ENCODE assay signal across 21 mouse cellular contexts in genomic region chr9:89869594-89869993, GRCm38 (mm10). TPM values are rescaled to one million over a fixed set of nuclear protein-coding genes. Genes with fewer than 3 reads are reported as not detected.
"Had no signal": no experiment of that assay in that cellular context is flagged by ENCODE, and none has a peak within 500 bp of the region (broad histone marks: within the 10 kb centered on the region; RNA-seq: fewer than 3 reads in every experiment).

No protein-coding gene starts in this region.

- DNase-seq: kidney, adult 18-20 months; kidney, adult 9 months; kidney, postnatal 14 days; kidney, postnatal 4 days; liver; lung, adult 18-20 months; lung, postnatal 10 days; lung, postnatal 4 days; retina, postnatal 1 day; thymus, postnatal 4 days had no signal

- H3K4me3 ChIP-seq: limb, embryonic 10.5 days; limb, embryonic 13.5 days; liver, embryonic 12.5 days; liver, embryonic 15.5 days; lung, embryonic 15.5 days; midbrain, embryonic 12.5 days; midbrain, embryonic 15.5 days; neural tube, embryonic 13.5 days; stomach, embryonic 15.5 days had no signal

- ATAC-seq: liver, embryonic 12.5 days; midbrain, embryonic 15.5 days had no signal

- H3K4me2 ChIP-seq: limb, embryonic 13.5 days; liver, embryonic 12.5 days; liver, embryonic 15.5 days; lung, embryonic 15.5 days; midbrain, embryonic 12.5 days; midbrain, embryonic 15.5 days; neural tube, embryonic 13.5 days; stomach, embryonic 15.5 days had no signal

- H3K36me3 ChIP-seq: limb, embryonic 10.5 days; limb, embryonic 13.5 days; liver, embryonic 12.5 days; liver, embryonic 15.5 days; lung, embryonic 15.5 days; midbrain, embryonic 12.5 days; midbrain, embryonic 15.5 days; neural tube, embryonic 13.5 days; stomach, embryonic 15.5 days had no signal

RNA-seq across cellular contexts. Expression of gene Rasgrf1, which starts 40.1 kb away (rescaled TPM):
- total RNA-seq: megakaryocyte, adult 5-6 weeks; neutrophil, adult 5-6 weeks had no signal
- polyA plus RNA-seq: liver, embryonic 12.5 days; liver, embryonic 15.5 days had no signal
